Mouse (Mus musculus) neural tube, embryonic 15.5 days (tissue): ENCODE results near the gene Mgat4b. TPM values are rescaled to one million over a fixed set of nuclear protein-coding genes. Genes with fewer than 3 reads are reported as not detected.

Experiments used
- ATAC-seq: fragments of 200-750 bp; cut with Nextera tagmentation; 2 replicates; pipeline ENCODE4 v1.8.0; 2017; ENCODE audit warnings: mild to moderate bottlenecking, moderate TSS enrichment, moderate library complexity; ENCODE audit not compliant: low FRiP score
- H3K27ac ChIP-seq: fragments of 300-500 bp; sonication (generic); replicated peaks from 2 replicates; pipeline ENCODE4 v1.5.1; 2015; ENCODE audit warnings: mild to moderate bottlenecking, inconsistent platforms
- H3K27me3 ChIP-seq: fragments of 300-500 bp; sonication (generic); replicated peaks from 2 replicates; pipeline ENCODE4 v1.6.1; 2015; ENCODE audit warnings: inconsistent platforms
- H3K36me3 ChIP-seq: fragments of 300-500 bp; sonication (generic); 2 replicates; pipeline ENCODE4 v1.6.1; 2015; ENCODE audit warnings: inconsistent platforms
- H3K4me1 ChIP-seq: fragments of 300-500 bp; sonication (generic); 2 replicates; pipeline ENCODE4 v1.6.1; 2015; ENCODE audit warnings: inconsistent platforms
- H3K4me2 ChIP-seq: fragments of 300-500 bp; sonication (generic); 2 replicates; pipeline ENCODE4 v1.6.1; 2015; ENCODE audit warnings: inconsistent platforms, mild to moderate bottlenecking, moderate library complexity
- H3K4me3 ChIP-seq: fragments of 300-500 bp; sonication (generic); replicated peaks from 2 replicates; pipeline ENCODE4 v1.5.1; 2015; ENCODE audit warnings: mild to moderate bottlenecking, inconsistent platforms
- H3K9ac ChIP-seq: fragments of 300-500 bp; sonication (generic); replicated peaks from 2 replicates; pipeline ENCODE4 v1.6.1; 2015; ENCODE audit warnings: mild to moderate bottlenecking, inconsistent platforms
- H3K9me3 ChIP-seq: fragments of 300-500 bp; sonication (generic); replicated peaks from 2 replicates; pipeline ENCODE4 v1.6.1; 2016; ENCODE audit warnings: inconsistent platforms
- WGBS: fragments of 180-500 bp; shearing (Covaris S2); methylation state at CpG from one replicate; pipeline ENCODE4 v1.1.7; 2015; ENCODE audit warnings: mixed read lengths; 5-methylcytosine and 5-hydroxymethylcytosine counted together
- polyA plus RNA-seq: library from polyadenylated mRNA; unstranded; fragments of >200 nt; fragmentation: Nextera tagmentation; extraction: Ambion mirVana; gene quantifications from 2 replicates; pipeline ENCODE4 v1.2.1, GENCODE M21; 2015

Gene Mgat4b
- polyA plus RNA-seq, 1 experiment from 2014 or later: 63.8 TPM

GRCm38 (mm10) chr11:50228772-50229171, 18.1 kb downstream of the Mgat4b start:
- H3K4me1 ChIP-seq: peaks cover 48% of the 10 kb centered on the region
- no peaks in the 10 kb centered on the region for H3K9me3 ChIP-seq
- WGBS: 31% methylated on average over 3 of the region's 3 CpGs
- 0 out of 2 replicates have a peak overlapping the region, but pooled peaks have one; percentile 3 for H3K4me2 ChIP-seq
- no peak for ATAC-seq
- H3K27me3 ChIP-seq: 0 out of 2 replicates have a peak, but pooled peaks cover 1% of the 10 kb centered on the region
- H3K36me3 ChIP-seq: peaks cover 23% of the 10 kb centered on the region
- 0 out of 2 replicates have a peak overlapping the region, but pooled peaks have one; percentile 17 for H3K9ac ChIP-seq
- H3K27ac ChIP-seq: no peak overlapping the region
- no peak overlapping the region for H3K4me3 ChIP-seq

GRCm38 (mm10) chr11:50229252-50229910, 18.7 kb downstream of the Mgat4b start:
- Histone ChIP-seq H3K36me3 (peaks cover 29% of the 10 kb centered on the region), H3K27me3 (peaks cover 2% of the 10 kb centered on the region; the same call in 1 of the 2 replicates), H3K27ac (no peak overlapping the region), H3K4me2 (no peak overlapping the region), H3K4me3 (no peak overlapping the region), H3K9me3 (no peaks in the 10 kb centered on the region), H3K9ac (no peak overlapping the region), H3K4me1 (peaks cover 43% of the 10 kb centered on the region)
- WGBS: 53% methylated on average over 7 of the region's 7 CpGs
- no peak for ATAC-seq

GRCm38 (mm10) chr11:50230481-50231304, 20.0 kb downstream of the Mgat4b start:
- H3K4me2 ChIP-seq: peak overlapping the region; percentile 38
- H3K27ac ChIP-seq: no peak overlapping the region
- no peak overlapping the region for H3K4me3 ChIP-seq
- peaks cover 36% of the 10 kb centered on the region for H3K36me3 ChIP-seq
- H3K4me1 ChIP-seq: peaks cover 44% of the 10 kb centered on the region
- no peak overlapping the region for H3K9ac ChIP-seq
- ATAC-seq: no peak
- no peaks in the 10 kb centered on the region for H3K9me3 ChIP-seq
- WGBS: 25% methylated on average over 45 of the region's 45 CpGs
- H3K27me3 ChIP-seq: peaks cover 5% of the 10 kb centered on the region; the same call in 1 of the 2 replicates

GRCm38 (mm10) chr11:50231411-50231810, 20.7 kb downstream of the Mgat4b start:
- 16% methylated on average over 8 of the region's 8 CpGs for WGBS
- no peak for ATAC-seq
- Histone ChIP-seq H3K4me3 (no peak overlapping the region), H3K9me3 (no peaks in the 10 kb centered on the region), H3K9ac (no peak overlapping the region), H3K36me3 (peaks cover 36% of the 10 kb centered on the region), H3K27ac (no peak overlapping the region), H3K4me1 (peaks cover 44% of the 10 kb centered on the region), H3K4me2 (peak overlapping the region; percentile 38), H3K27me3 (peaks cover 5% of the 10 kb centered on the region; the same call in 1 of the 2 replicates)

- Histone ChIP-seq H3K4me2 (no peak overlapping the region), H3K27ac (no peak overlapping the region), H3K27me3 (peaks cover 16% of the 10 kb centered on the region; the same call in 1 of the 2 replicates), H3K9ac (no peak overlapping the region), H3K9me3 (no peaks in the 10 kb centered on the region), H3K4me3 (no peak overlapping the region), H3K4me1 (peaks cover 40% of the 10 kb centered on the region), H3K36me3 (peaks cover 36% of the 10 kb centered on the region)
- ATAC-seq: no peak
- WGBS: 93% methylated on average over 13 of the region's 13 CpGs
These were observed 22.3 kb downstream of the Mgat4b start for GRCm38 (mm10) chr11:50233022-50233421.

GRCm38 (mm10) chr11:50233993-50234392, 23.3 kb downstream of the Mgat4b start:
- Histone ChIP-seq H3K4me3 (no peak overlapping the region), H3K9me3 (no peaks in the 10 kb centered on the region), H3K4me2 (no peak overlapping the region), H3K27ac (no peak overlapping the region), H3K27me3 (peaks cover 26% of the 10 kb centered on the region; the same call in 1 of the 2 replicates), H3K36me3 (peaks cover 36% of the 10 kb centered on the region), H3K9ac (no peak overlapping the region), H3K4me1 (peaks cover 32% of the 10 kb centered on the region)
- no peak for ATAC-seq
- WGBS: 90% methylated on average over 11 of the region's 11 CpGs

- Histone ChIP-seq H3K27me3 (peaks cover 28% of the 10 kb centered on the region; the same call in 1 of the 2 replicates), H3K9me3 (no peaks in the 10 kb centered on the region), H3K9ac (no peak overlapping the region), H3K4me1 (peaks cover 26% of the 10 kb centered on the region), H3K36me3 (peaks cover 36% of the 10 kb centered on the region), H3K27ac (no peak overlapping the region), H3K4me2 (no peak overlapping the region), H3K4me3 (no peak overlapping the region)
- ATAC-seq: no peak
- 95% methylated on average over 25 of the region's 25 CpGs for WGBS
These were observed 23.9 kb downstream of the Mgat4b start for GRCm38 (mm10) chr11:50234606-50235005.

GRCm38 (mm10) chr11:50236540-50236936, 25.8 kb downstream of the Mgat4b start:
- peak overlapping the region; percentile 49 for H3K9ac ChIP-seq
- no peaks in the 10 kb centered on the region for H3K9me3 ChIP-seq
- peaks cover 35% of the 10 kb centered on the region for H3K36me3 ChIP-seq
- WGBS: under 1% methylated on average over 22 of the region's 27 CpGs
- H3K27me3 ChIP-seq: peaks cover 28% of the 10 kb centered on the region; the same call in 1 of the 2 replicates
- peak overlapping the region; percentile 96 for H3K4me2 ChIP-seq
- no peak overlapping the region for H3K27ac ChIP-seq
- H3K4me3 ChIP-seq: peak overlapping the region; percentile 61
- H3K4me1 ChIP-seq: peaks cover 20% of the 10 kb centered on the region
- ATAC-seq: peak; percentile 89

GRCm38 (mm10) chr11:50236937-50237835, 26.5 kb downstream of the Mgat4b start:
- WGBS: 2% methylated on average over 66 of the region's 66 CpGs
- no peaks in the 10 kb centered on the region for H3K9me3 ChIP-seq
- peak; percentile 39 for ATAC-seq
- H3K27ac ChIP-seq: no peak overlapping the region
- peak overlapping the region; percentile 49 for H3K9ac ChIP-seq
- peak overlapping the region; percentile 61 for H3K4me3 ChIP-seq
- peak overlapping the region; percentile 96 for H3K4me2 ChIP-seq
- H3K4me1 ChIP-seq: peaks cover 20% of the 10 kb centered on the region
- peaks cover 28% of the 10 kb centered on the region; the same call in 1 of the 2 replicates for H3K27me3 ChIP-seq
- peaks cover 28% of the 10 kb centered on the region for H3K36me3 ChIP-seq

GRCm38 (mm10) chr11:50238324-50238723, 27.6 kb downstream of the Mgat4b start, which contains the start of gene Ltc4s:
Gene Ltc4s (minus strand): TSS chr11:50238616.
- no peak for ATAC-seq
- H3K4me3 ChIP-seq: peak within 1 kb of the TSS; percentile 61
- no peak within 1 kb of the TSS for H3K27ac ChIP-seq
- H3K27me3 ChIP-seq: peaks cover 28% of the 10 kb centered on the region; the same call in 1 of the 2 replicates
- WGBS: 50% methylated on average over 10 of the region's 10 CpGs
- H3K9me3 ChIP-seq: no peaks in the 10 kb centered on the region
- peak within 1 kb of the TSS; percentile 96 for H3K4me2 ChIP-seq
- no peak within 1 kb of the TSS for H3K9ac ChIP-seq
- peaks cover 17% of the 10 kb centered on the region for H3K36me3 ChIP-seq
- peaks cover 20% of the 10 kb centered on the region for H3K4me1 ChIP-seq
